Mouse (Mus musculus): ENCODE data around the gene Ckmt1. TPM values are rescaled to one million over a fixed set of nuclear protein-coding genes. Genes with fewer than 3 reads are reported as not detected.
"Not testable (repeated sequence)": the region's sequence is repeated elsewhere in the genome, so short reads cannot be mapped to it uniquely, and the experiment has no call there.

Ckmt1 gene
- total RNA-seq (2021) (10 to 100 TPM in 1 of 2 experiments, 1 to 10 TPM in 1; 6.9 to 14.2 TPM), polyA plus RNA-seq (2012; rRNA removed) (9.2 and 11.5 TPM in 2 replicates)
- long read RNA-seq, partial matches to known transcripts: 0 of 4 reads
- long read RNA-seq, other reads (novel, unspliced or antisense): 0 of 4 reads

- no peak for DNase-seq
Measured at GRCm38 (mm10) chr2:121357494-121357893, at the start of gene Ckmt1. Gene Ckmt1, plus strand, starts transcription at chr2:121357714.

DNA sequence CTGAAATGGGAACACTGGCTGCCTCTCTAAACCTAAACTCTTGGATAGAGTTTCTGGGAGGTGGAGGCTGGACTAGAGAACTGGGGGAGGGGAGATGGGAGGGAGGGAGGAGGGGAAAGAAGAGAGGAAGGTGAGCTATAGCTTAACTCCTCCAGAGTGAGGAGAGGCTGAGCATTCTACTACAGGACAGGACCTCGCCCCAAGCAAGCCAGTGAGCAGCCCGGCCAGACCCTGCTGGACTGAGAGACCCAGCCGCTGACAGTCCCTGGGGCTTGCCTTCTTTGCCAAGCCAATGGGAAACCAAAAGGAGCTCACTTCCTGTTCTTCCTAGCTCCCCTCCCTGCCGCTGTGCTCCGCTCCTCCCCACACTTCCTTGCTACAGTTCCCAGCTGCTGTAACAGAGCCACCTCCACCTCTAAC lies 48.5 kb upstream of the Ckmt1 start:
- peak; percentile 24 for DNase-seq

- no peak for DNase-seq
Measured at GRCm38 (mm10) chr2:121316278-121316677, 41.2 kb upstream of the Ckmt1 start.

- no peak for DNase-seq
Measured at GRCm38 (mm10) chr2:121323041-121323440, 34.5 kb upstream of the Ckmt1 start.

GRCm38 (mm10) chr2:121323693-121324470 lies 33.6 kb upstream of the Ckmt1 start:
- DNase-seq: no peak

- no peak for DNase-seq
Measured at GRCm38 (mm10) chr2:121329492-121329891, 28.0 kb upstream of the Ckmt1 start.

- DNase-seq: no peak
Measured at GRCm38 (mm10) chr2:121339057-121339456, 18.5 kb upstream of the Ckmt1 start.

DNA sequence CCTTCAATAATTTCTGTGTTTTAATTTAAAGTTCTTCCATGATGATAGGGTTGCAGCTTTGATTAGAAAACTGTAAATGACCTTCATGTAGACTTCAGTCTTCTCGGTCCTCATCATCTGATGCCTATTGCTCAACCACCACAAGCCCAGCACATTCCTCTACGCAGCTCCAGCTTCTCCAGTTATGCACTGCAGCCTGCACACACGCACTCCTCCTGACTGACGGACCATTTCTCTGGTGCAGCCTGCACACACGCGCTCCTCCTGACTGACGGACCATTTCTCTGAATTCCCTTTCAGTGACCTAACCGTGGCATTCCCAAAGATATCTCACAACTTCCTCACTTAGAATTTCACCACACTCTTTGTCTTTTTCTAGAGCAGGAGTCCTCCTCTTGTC lies 4.4 kb upstream of the Ckmt1 start:
- DNase-seq: peak; percentile 25

- no peak for DNase-seq
Measured at GRCm38 (mm10) chr2:121354378-121354777, 3.1 kb upstream of the Ckmt1 start.

- peak; percentile 98 for DNase-seq
Measured at GRCm38 (mm10) chr2:121354820-121355592, 2.5 kb upstream of the Ckmt1 start, which contains the start of gene Ppip5k1. Gene Ppip5k1, minus strand, starts transcription at chr2:121355396.

- no peak for DNase-seq
Measured at GRCm38 (mm10) chr2:121357961-121358360, 447 bp downstream of the Ckmt1 start.

DNA sequence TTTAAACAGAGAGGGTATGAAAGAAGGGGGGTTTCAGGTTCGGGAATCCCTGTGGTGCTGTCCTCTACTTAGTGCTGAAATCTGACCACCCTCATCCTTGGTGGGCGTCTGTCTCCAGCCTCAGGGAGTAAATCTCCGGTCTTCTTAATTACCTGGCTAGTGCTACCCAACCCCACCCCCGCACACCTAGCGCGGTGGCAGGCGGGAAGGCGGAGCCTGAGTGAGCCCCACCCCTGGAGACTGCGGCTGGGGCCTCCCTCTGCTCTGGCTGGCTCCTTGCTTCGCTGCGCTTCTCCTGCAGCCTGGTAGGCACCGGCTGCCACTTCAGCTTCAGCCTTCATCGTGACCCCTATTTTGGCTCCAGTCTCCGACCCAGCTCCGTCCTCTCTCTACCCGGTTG lies 867 bp downstream of the Ckmt1 start:
- DNase-seq: peak; percentile 56

GRCm38 (mm10) chr2:121359461-121359860 lies 1.9 kb downstream of the Ckmt1 start:
- DNase-seq: no peak

- no peak for DNase-seq
Measured at GRCm38 (mm10) chr2:121363656-121364055, 6.1 kb downstream of the Ckmt1 start.

- no peak for DNase-seq
Measured at GRCm38 (mm10) chr2:121368831-121369230, 11.3 kb downstream of the Ckmt1 start.

DNA sequence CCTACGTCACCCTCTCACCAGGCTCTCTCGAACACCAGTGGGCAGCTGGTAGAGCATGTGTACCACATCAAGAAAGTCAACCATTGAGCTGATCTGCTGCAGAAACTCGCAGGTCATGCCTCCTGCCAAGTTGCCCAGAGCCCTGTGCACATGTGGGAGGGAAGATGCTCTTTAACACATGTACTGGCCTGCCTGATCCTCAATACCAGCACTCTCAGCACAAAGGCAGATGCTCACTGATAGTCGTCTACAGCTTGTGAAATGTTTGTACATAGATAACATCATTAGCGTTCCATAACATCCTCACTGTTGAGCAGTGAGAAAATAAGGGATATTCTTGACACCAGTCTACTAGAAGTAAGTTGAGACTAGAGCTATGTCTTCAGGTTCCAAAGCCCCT lies 13.4 kb downstream of the Ckmt1 start:
- no peak for DNase-seq

DNA sequence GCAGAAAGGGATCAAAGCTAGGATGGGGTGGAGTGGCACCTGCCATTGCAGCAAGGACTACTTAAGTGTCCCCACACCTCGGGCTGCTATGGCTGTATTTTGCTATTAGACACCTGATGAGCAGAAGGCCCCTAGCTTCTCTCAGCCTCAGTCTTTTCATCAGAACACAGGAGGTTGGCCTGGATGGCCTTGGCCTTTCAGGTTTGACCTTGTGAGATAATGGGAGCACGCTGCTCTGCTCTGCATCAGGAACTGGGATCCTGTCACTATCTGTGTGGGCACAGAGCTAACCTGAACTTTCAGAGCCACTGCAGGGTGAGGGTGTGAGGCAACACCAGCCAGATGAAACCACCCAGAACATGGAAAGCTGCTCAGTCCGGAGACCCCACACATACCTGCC lies 14.8 kb downstream of the Ckmt1 start:
- peak; percentile 50 for DNase-seq

- no peak for DNase-seq
Measured at GRCm38 (mm10) chr2:121374766-121375165, 17.3 kb downstream of the Ckmt1 start.

- DNase-seq: not testable (repeated sequence)
Measured at GRCm38 (mm10) chr2:121386961-121387575, 29.6 kb downstream of the Ckmt1 start, which contains the start of gene Strc. Gene Strc, minus strand, starts transcription at chr2:121387168.

DNA sequence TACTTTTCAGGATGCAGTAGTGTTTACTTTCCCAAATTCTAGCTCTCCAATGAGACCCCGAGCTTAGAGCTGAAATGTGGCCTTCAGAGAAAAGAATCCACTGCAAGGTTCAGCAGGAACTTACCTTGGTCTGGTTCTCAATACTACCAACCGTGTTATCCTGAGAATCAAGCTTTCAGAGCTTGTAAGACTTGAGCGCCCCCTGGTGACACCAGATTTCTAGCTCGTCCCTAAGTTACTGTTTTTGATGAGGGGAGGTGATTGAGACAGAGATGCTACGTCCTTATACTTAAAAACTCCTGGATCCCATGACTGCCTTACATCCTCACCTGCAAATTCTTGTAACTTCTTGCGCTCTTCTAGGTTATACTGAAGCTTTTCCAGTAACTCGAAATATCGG lies 39.1 kb downstream of the Ckmt1 start:
- DNase-seq: peak; percentile 76

- DNase-seq: no peak
Measured at GRCm38 (mm10) chr2:121403296-121403695, 45.8 kb downstream of the Ckmt1 start.

GRCm38 (mm10) chr2:121408160-121408559 lies 50.6 kb downstream of the Ckmt1 start:
- DNase-seq: peak; percentile 25
